Mouse (Mus musculus) heart, postnatal 25 days (tissue): Measurements from ENCODE around the gene Heca. TPM values are rescaled to one million over a fixed set of nuclear protein-coding genes. Genes with fewer than 3 reads are reported as not detected.

Experiments
- total RNA-seq, 2 experiments: library from RNA; stranded (reverse); gene quantifications; 2 replicates each; pipeline ENCODE4 v1.2.3; 2021

Heca gene
- total RNA-seq, 2 experiments from 2014 or later, result 28.6 to 29.5 TPM

Other genes with a start within 250 kb of the Heca start
- gene Cited2, start 224.8 kb downstream of the Heca start, total RNA-seq, result 10 to 100 TPM; 42.8 to 47.9 TPM
- 100 to 1,000 TPM; 263 to 278 TPM for gene Txlnb, start 151.8 kb downstream of the Heca start, total RNA-seq
- 10 to 100 TPM; 28.1 to 37.9 TPM for gene Abracl, start 75.2 kb upstream of the Heca start, total RNA-seq
- gene Reps1, start 107.8 kb upstream of the Heca start, total RNA-seq, result 10 to 100 TPM; 27.3 to 30.1 TPM